Mouse (Mus musculus): ENCODE results near the gene Ola1. TPM values are rescaled to one million over a fixed set of nuclear protein-coding genes. Genes with fewer than 3 reads are reported as not detected.
A peak's percentile ranks its signal among the peaks of the same experiment; 100 is the strongest.

Ola1 gene
- 70.5 and 78.4 TPM in 2 replicates for polyA plus RNA-seq (2014; fragmentation: Nextera tagmentation; extraction: Ambion mirVana)

GRCm38 (mm10) chr2:73218913-73219312 lies at the start of gene Ola1:
TSS of gene Ola1 (minus strand) at chr2:73218924.
- 78% methylated on average over 5 of the region's 5 CpGs for WGBS (ENCODE audit: insufficient replicate concordance)
- Histone ChIP-seq H3K27ac (ENCODE audit: low read depth, low read length) (no peak within 1 kb of the TSS), H3K4me3 (ENCODE audit: low read depth, low read length) (no peak within 1 kb of the TSS), H3K9me3 (replicated peaks; ENCODE audit: control insufficient read depth, low read length) (no peaks in the 10 kb centered on the region), H3K9ac (ENCODE audit: low read depth, low read length) (no peak within 1 kb of the TSS), H3K4me1 (ENCODE audit: control insufficient read depth, insufficient read depth, low read length) (no peaks in the 10 kb centered on the region), H3K36me3 (ENCODE audit: control insufficient read depth, insufficient read depth, low read length) (no peaks in the 10 kb centered on the region), H3K27me3 (ENCODE audit: control insufficient read depth, insufficient read depth, low read length) (no peaks in the 10 kb centered on the region), H3K4me2 (no peak within 1 kb of the TSS)
- no peak for ATAC-seq (replicated peaks; ENCODE audit: insufficient number of reproducible peaks, low FRiP score, low TSS enrichment)

- H3K9me3 ChIP-seq (replicated peaks; ENCODE audit: control insufficient read depth, low read length), result no peaks in the 10 kb centered on the region
- no peak overlapping the region for H3K4me3 ChIP-seq (ENCODE audit: low read depth, low read length)
- peaks cover 25% of the 10 kb centered on the region for H3K4me1 ChIP-seq (ENCODE audit: control insufficient read depth, insufficient read depth, low read length)
- H3K4me2 ChIP-seq, result no peak overlapping the region
- 2% methylated on average over 12 of the region's 12 CpGs for WGBS (ENCODE audit: insufficient replicate concordance)
- no peaks in the 10 kb centered on the region for H3K36me3 ChIP-seq (ENCODE audit: control insufficient read depth, insufficient read depth, low read length)
- no peak overlapping the region for H3K9ac ChIP-seq (ENCODE audit: low read depth, low read length)
- peaks cover 87% of the 10 kb centered on the region for H3K27me3 ChIP-seq (ENCODE audit: control insufficient read depth, insufficient read depth, low read length)
- H3K27ac ChIP-seq (ENCODE audit: low read depth, low read length), result no peak overlapping the region
- ATAC-seq (replicated peaks; ENCODE audit: insufficient number of reproducible peaks, low FRiP score, low TSS enrichment), result no peak
Measured at GRCm38 (mm10) chr2:73268281-73268680, 49.6 kb upstream of the Ola1 start.

GRCm38 (mm10) chr2:73267818-73268217 lies 49.1 kb upstream of the Ola1 start:
- no peak overlapping the region for H3K4me3 ChIP-seq (ENCODE audit: low read depth, low read length)
- H3K27ac ChIP-seq (ENCODE audit: low read depth, low read length), result no peak overlapping the region
- H3K4me1 ChIP-seq (ENCODE audit: control insufficient read depth, insufficient read depth, low read length), result peaks cover 23% of the 10 kb centered on the region; the same call in 1 of the 2 replicates
- 5% methylated on average over 4 of the region's 4 CpGs for WGBS (ENCODE audit: insufficient replicate concordance)
- no peaks in the 10 kb centered on the region for H3K36me3 ChIP-seq (ENCODE audit: control insufficient read depth, insufficient read depth, low read length)
- no peaks in the 10 kb centered on the region for H3K9me3 ChIP-seq (replicated peaks; ENCODE audit: control insufficient read depth, low read length)
- H3K27me3 ChIP-seq (ENCODE audit: control insufficient read depth, insufficient read depth, low read length), result peaks cover 86% of the 10 kb centered on the region
- H3K4me2 ChIP-seq, result no peak overlapping the region
- ATAC-seq (replicated peaks; ENCODE audit: insufficient number of reproducible peaks, low FRiP score, low TSS enrichment), result no peak
- no peak overlapping the region for H3K9ac ChIP-seq (ENCODE audit: low read depth, low read length)

GRCm38 (mm10) chr2:73267231-73267630 lies 48.5 kb upstream of the Ola1 start:
- Histone ChIP-seq H3K4me3 (ENCODE audit: low read depth, low read length) (no peak overlapping the region), H3K9me3 (replicated peaks; ENCODE audit: control insufficient read depth, low read length) (no peaks in the 10 kb centered on the region), H3K9ac (ENCODE audit: low read depth, low read length) (no peak overlapping the region), H3K36me3 (ENCODE audit: control insufficient read depth, insufficient read depth, low read length) (no peaks in the 10 kb centered on the region), H3K27ac (ENCODE audit: low read depth, low read length) (no peak overlapping the region), H3K4me1 (ENCODE audit: control insufficient read depth, insufficient read depth, low read length) (peaks cover 19% of the 10 kb centered on the region; the same call in 1 of the 2 replicates), H3K27me3 (ENCODE audit: control insufficient read depth, insufficient read depth, low read length) (peaks cover 86% of the 10 kb centered on the region), H3K4me2 (no peak overlapping the region)
- WGBS (ENCODE audit: insufficient replicate concordance), result 29% methylated on average over 3 of the region's 3 CpGs
- no peak for ATAC-seq (replicated peaks; ENCODE audit: insufficient number of reproducible peaks, low FRiP score, low TSS enrichment)

DNA sequence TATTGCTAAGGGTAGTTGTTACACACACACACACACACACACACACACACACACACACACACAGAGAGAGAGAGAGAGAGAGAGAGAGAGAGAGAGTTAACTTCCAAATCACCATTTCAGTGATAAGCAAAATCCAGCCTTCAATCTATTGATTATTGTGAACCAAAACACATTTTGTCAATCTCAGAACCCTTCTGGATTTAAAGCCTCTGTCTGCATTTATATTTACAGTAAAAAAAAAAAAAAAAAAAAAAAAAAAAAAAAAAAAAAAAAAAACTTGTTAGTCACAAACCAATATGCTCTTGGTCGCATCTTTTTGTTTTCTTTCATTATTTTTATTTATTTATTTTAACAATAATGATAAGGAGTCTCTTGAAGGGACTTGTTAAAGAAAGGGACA lies 47.9 kb upstream of the Ola1 start:
- no peak for ATAC-seq (replicated peaks; ENCODE audit: insufficient number of reproducible peaks, low FRiP score, low TSS enrichment)
- Histone ChIP-seq H3K4me2 (no peak overlapping the region), H3K27ac (ENCODE audit: low read depth, low read length) (no peak overlapping the region), H3K27me3 (ENCODE audit: control insufficient read depth, insufficient read depth, low read length) (peaks cover 82% of the 10 kb centered on the region), H3K36me3 (ENCODE audit: control insufficient read depth, insufficient read depth, low read length) (no peaks in the 10 kb centered on the region), H3K9me3 (replicated peaks; ENCODE audit: control insufficient read depth, low read length) (no peaks in the 10 kb centered on the region), H3K9ac (ENCODE audit: low read depth, low read length) (no peak overlapping the region), H3K4me1 (ENCODE audit: control insufficient read depth, insufficient read depth, low read length) (peaks cover 16% of the 10 kb centered on the region; the same call in 1 of the 2 replicates), H3K4me3 (ENCODE audit: low read depth, low read length) (no peak overlapping the region)
- 23% methylated on average over 1 of the region's 1 CpGs for WGBS (ENCODE audit: insufficient replicate concordance)

DNA sequence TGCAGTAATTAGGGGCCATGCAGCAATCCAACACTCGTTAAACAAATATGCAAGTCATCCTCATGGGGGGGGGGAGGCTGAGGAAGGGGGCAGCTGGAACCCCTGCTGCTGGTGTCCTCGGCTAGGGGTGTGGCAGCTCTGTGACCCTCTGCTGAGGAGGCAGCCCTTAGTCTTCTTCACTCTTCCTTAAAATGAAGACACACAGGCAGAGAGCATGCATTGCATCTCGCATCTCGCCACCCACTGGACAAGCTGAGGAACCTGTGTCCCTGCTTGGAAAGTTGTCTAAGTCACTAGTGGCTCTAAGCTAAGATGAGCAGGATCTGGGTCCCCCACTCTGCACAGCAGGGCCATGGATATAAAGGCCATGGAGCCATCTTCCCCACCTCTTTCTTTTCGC lies 47.3 kb upstream of the Ola1 start:
- no peak for ATAC-seq (replicated peaks; ENCODE audit: insufficient number of reproducible peaks, low FRiP score, low TSS enrichment)
- Histone ChIP-seq H3K4me1 (ENCODE audit: control insufficient read depth, insufficient read depth, low read length) (peaks cover 16% of the 10 kb centered on the region; the same call in 1 of the 2 replicates), H3K9ac (ENCODE audit: low read depth, low read length) (no peak overlapping the region), H3K27me3 (ENCODE audit: control insufficient read depth, insufficient read depth, low read length) (peaks cover 76% of the 10 kb centered on the region), H3K27ac (ENCODE audit: low read depth, low read length) (no peak overlapping the region), H3K9me3 (replicated peaks; ENCODE audit: control insufficient read depth, low read length) (no peaks in the 10 kb centered on the region), H3K36me3 (ENCODE audit: control insufficient read depth, insufficient read depth, low read length) (no peaks in the 10 kb centered on the region), H3K4me3 (ENCODE audit: low read depth, low read length) (no peak overlapping the region), H3K4me2 (no peak overlapping the region)
- WGBS (ENCODE audit: insufficient replicate concordance), result 9% methylated on average over 5 of the region's 5 CpGs

DNA sequence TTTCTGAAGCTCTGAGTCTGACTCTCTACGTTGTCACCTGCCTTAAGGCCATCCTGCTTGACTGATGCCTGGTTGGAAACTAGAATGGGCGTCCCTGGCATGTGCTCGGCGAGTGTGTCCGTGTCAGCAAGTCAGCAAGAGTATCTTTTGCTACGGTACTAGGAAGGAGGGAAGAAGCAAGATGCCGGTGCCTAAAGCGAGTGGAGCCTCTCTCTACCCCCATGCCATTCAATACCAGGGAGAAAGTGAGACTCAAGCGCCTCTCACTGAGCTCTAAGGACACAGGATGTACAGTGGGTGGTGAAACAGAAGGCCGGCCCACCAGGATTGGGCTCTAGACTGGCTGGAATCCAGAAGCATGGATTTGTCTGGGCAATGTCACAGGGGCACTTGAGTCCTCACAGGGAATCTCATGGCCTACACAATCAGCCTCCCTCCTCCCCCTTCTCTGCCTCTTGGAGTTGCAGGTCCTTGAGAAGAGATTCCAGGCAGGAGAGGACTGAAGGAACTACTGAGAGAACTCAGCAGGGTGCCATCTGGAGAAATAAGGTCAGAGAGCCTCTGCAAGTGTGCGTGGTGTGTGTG lies 46.0 kb upstream of the Ola1 start:
- no peak overlapping the region for H3K27ac ChIP-seq (ENCODE audit: low read depth, low read length)
- H3K4me1 ChIP-seq (ENCODE audit: control insufficient read depth, insufficient read depth, low read length), result peaks cover 12% of the 10 kb centered on the region; the same call in 1 of the 2 replicates
- 3% methylated on average over 11 of the region's 11 CpGs for WGBS (ENCODE audit: insufficient replicate concordance)
- H3K9me3 ChIP-seq (replicated peaks; ENCODE audit: control insufficient read depth, low read length), result no peaks in the 10 kb centered on the region
- H3K4me3 ChIP-seq (ENCODE audit: low read depth, low read length), result peak overlapping the region; percentile 54
- H3K27me3 ChIP-seq (ENCODE audit: control insufficient read depth, insufficient read depth, low read length), result peaks cover 63% of the 10 kb centered on the region
- H3K4me2 ChIP-seq, result peak overlapping the region; percentile 92
- no peak overlapping the region for H3K9ac ChIP-seq (ENCODE audit: low read depth, low read length)
- no peak; the same call in 1 of the 2 replicates for ATAC-seq (replicated peaks; ENCODE audit: insufficient number of reproducible peaks, low FRiP score, low TSS enrichment)
- H3K36me3 ChIP-seq (ENCODE audit: control insufficient read depth, insufficient read depth, low read length), result no peaks in the 10 kb centered on the region

DNA sequence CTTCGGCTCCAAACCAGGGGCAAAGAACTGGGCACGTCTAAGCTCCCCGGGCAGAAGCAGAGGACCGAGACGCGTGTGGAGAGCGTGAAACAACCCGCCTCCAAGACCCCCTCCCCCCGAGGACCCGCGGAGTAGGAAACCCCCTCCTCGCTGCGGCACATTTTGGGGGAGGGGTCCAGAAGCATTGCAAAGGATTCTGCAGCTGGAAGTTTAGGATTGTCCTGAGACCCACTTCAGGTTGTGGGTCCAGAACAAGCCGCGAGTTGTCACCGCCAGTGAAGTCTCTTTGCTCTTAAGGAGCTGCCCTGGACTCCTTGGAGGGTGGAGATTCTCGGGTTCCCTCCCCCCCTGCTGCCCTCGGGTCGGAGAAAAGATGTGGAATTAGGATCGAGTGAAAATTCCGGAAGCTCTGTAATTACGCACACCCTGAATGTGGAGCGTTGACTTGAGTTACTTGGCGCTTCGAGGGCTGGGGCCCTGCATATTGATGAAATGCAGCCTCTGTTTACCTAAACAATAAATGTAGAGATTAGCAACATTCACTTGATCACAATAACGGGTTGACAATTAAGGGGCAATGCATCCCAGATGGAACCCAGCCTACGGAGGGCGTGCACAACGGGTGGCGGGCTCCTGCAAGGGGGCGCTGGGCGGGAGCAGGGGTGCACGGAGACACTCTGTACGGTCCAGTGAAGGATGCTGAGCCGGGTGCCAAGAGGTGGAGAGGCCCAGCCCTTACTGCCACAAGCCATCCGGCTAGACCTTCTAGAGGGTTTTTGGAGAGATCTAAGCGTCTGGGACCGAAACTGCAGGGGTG lies 45.3 kb upstream of the Ola1 start:
- Histone ChIP-seq H3K36me3 (ENCODE audit: control insufficient read depth, insufficient read depth, low read length) (no peaks in the 10 kb centered on the region), H3K4me1 (ENCODE audit: control insufficient read depth, insufficient read depth, low read length) (peaks cover 12% of the 10 kb centered on the region; the same call in 1 of the 2 replicates), H3K27me3 (ENCODE audit: control insufficient read depth, insufficient read depth, low read length) (peaks cover 59% of the 10 kb centered on the region), H3K9me3 (replicated peaks; ENCODE audit: control insufficient read depth, low read length) (no peaks in the 10 kb centered on the region), H3K27ac (ENCODE audit: low read depth, low read length) (no peak overlapping the region), H3K4me2 (peak overlapping the region; percentile 92), H3K9ac (ENCODE audit: low read depth, low read length) (no peak overlapping the region; the same call in 1 of the 2 replicates), H3K4me3 (ENCODE audit: low read depth, low read length) (peak overlapping the region; percentile 54)
- no peak for ATAC-seq (replicated peaks; ENCODE audit: insufficient number of reproducible peaks, low FRiP score, low TSS enrichment)
- WGBS (ENCODE audit: insufficient replicate concordance), result under 1% methylated on average over 38 of the region's 38 CpGs
